Mouse (Mus musculus) adipocyte (in vitro differentiated cells): ENCODE measurements at regions not wholly inside any gene's neighbourhood (a gene's known extent, or its start where the extent isn't known, plus 50 kb on each side); places are given as distances from the start of the nearest gene placed in this dataset.
"Not testable (repeated sequence)": the region's sequence is repeated elsewhere in the genome, so short reads cannot be mapped to it uniquely, and the experiment has no call there.

Source experiments
- DNase-seq: peaks from one replicate; pipeline ENCODE4 v3.0.0-alpha.2; 2016; ENCODE audit warnings: low spot score

- no peak for DNase-seq
Observed at GRCm38 (mm10) chr15:5625367-5625766, 381.4 kb upstream of the Ptger4 start.

- peak; percentile 29 for DNase-seq
Observed at GRCm38 (mm10) chr15:5646673-5647072, 402.7 kb upstream of the Ptger4 start.

DNA sequence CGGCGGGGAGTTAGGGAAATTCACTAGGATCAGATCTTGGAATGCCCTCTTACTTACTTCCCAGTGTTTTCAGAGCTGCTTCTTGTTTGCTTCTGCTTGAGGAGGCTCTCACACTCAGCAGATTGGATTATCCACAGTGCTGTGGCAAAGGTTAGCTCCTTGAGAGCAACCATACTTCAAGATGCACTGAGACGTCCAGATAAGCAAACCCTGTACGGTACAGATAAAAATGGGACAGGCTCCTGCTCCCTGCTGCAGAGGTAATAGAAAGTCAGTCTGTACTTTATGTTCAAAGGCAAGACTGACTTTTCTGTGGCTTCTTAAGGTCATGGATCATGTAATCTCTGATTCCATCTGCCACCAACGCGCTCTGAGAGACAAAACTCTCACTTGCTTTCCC lies 414.8 kb upstream of the Ptger4 start:
- no peak for DNase-seq

DNA sequence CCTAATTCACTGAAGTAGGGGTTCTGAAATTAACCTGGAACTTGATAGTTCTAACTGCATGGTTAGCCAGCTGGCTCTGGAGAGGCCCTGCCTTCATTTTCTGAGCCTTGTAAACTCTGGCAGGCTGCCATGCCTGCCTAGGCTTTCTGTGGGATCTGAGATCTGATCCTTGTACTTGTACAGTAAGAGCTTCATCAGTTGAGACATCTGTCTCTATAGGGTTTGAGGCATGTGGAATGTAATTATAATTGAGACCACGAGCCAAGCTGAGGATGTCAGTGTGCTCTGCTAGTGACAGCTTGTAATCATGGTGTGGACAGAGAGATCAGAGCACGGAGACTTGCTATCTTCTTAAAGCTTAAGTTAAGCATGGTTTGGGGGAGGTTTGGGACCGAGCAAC lies 416.8 kb upstream of the Ptger4 start:
- peak; percentile 56 for DNase-seq

- DNase-seq = no peak
Observed at GRCm38 (mm10) chr15:5671781-5672180, 427.8 kb upstream of the Ptger4 start.

DNA sequence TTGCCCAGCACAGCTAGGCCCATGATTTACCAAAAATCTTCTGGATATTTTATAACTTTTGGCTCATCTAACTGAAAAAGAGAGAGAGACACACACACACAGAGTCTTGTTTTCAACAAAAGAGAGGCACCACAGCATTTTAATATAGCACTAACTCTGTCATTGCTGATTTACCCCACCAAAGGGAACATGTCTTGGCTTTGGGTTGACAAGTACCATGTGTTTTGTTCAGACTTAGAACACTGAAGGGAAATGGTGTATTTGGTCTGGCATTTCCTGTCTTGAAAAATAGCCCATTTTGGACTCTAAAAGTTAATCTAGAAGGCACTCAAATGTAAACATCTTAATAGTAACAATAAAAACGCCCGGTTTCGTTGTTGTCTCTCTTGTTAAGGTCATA lies 432.7 kb upstream of the Ptger4 start:
- DNase-seq = no peak

DNA sequence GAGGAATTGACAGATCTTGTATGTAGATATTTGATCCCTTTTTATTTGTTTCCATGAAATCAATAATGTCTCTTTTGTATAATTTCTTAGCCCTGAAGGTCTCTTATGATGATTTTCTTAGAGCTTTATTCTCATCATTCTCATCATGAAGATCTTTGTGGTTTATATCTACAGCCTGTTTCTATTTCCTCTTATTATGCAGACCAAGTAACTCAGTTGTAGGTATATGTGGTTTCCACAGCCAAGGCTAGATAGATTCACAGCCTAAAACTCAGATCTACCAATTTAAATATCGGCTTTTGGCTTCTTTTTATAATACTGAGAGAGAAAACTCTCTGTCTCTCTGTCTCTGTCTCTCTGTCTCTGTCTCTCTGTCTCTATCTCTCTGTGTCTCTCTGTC lies 449.8 kb upstream of the Ptger4 start:
- no peak for DNase-seq

- DNase-seq = no peak
Observed at GRCm38 (mm10) chr15:5695015-5695414, 451.0 kb upstream of the Ptger4 start.

DNA sequence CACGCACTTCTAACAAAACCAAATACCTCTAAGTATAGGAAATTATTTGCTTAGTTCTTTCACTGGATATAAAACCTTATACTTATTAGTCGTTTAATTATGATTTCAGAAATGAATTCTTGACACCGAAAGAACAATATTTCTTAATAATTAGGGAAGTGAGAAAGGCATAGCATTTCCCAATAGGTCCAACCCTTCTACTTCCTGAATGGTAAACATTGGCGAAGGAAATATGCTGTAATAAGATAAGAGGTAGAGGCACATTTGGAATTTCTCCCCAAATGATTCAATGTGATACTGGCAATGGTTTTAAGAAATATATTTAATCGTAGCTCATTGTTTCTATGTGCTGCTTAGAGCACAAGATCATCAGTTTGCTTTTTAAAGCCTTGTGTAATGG lies 464.5 kb upstream of the Ptger4 start:
- DNase-seq = no peak

DNA sequence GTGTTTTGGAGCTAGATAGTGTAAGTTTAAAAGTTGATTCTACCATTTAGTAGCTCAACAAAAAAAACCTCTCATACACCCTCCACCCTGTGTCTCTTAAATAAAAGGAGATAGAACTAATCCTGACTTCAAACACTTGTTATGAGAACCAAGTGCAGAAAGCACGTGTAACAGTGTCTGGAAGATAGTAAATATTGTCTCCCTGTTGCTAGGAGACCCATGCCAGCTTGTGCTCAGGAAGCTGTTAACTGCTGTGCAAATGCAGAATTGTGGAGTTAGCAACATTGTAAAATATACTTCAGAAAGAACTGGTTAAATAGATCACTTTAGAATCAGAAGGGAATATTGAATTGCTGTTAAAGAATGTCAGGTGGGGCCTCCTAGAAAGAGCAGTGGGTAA lies 496.7 kb upstream of the Ptger4 start:
- DNase-seq = no peak

- no peak for DNase-seq
Observed at GRCm38 (mm10) chr15:5743893-5744292, 499.9 kb upstream of the Ptger4 start.

DNA sequence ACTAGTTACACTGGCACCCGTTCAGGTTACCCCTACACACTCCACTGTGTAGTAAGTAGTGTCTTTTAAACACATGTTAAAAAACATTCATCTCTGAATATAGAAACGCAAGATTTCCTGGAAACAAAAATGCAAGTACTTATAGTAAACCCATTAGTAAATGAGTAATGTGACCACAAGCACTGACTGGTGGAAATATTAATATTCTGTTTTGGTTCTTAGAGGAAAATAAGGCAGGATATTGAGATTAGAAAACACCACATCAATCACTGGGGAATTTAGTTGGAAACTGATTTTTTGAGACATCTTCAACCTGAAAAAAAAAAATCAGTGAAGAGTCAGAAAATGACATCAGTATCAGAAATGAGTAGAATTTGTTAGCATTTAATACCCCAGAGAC lies 514.7 kb upstream of the Ptger4 start:
- DNase-seq = no peak

DNA sequence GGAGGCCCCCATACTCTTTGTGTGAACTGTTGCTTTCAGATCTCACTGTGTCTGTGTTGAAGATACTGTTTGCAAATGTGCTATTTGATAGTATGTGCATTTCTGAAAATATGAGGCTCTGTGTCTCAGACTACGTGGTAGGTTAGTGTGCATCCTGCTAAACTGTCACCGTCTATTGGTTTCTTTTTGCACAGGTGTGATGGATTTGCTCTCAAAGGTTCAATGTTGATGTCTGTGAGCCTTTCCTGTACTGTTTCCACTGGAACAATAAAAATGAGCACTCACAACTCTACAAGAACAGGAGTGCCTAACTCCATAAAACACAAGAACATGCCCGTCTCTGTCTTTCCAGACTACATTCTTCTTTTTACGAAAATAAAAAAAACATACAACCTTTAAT lies 518.2 kb upstream of the Ptger4 start:
- DNase-seq = no peak

DNA sequence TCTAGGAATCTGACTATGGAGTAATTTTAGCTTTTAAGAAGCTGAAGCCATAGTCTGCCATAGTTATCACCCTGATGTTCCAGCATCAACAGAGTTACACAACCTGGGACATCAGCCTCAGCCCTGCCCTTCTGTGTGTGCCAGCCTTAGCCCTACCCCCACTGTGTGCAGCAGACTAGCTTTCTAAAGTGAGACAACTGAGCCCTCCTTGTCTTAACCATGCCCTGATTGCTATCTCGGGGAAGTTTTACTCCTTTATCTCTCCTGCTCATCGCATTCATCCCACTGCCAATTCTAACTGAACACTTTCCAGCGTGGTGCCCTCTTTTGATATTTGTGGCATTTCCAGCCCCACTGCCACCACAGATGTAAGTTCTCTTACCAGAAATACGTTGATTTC lies 522.5 kb upstream of the Dab2 start:
- no peak for DNase-seq

- DNase-seq = no peak
Observed at GRCm38 (mm10) chr15:5799917-5800316, 499.7 kb upstream of the Dab2 start.

- DNase-seq = no peak
Observed at GRCm38 (mm10) chr15:5811154-5811732, 488.3 kb upstream of the Dab2 start.

DNA sequence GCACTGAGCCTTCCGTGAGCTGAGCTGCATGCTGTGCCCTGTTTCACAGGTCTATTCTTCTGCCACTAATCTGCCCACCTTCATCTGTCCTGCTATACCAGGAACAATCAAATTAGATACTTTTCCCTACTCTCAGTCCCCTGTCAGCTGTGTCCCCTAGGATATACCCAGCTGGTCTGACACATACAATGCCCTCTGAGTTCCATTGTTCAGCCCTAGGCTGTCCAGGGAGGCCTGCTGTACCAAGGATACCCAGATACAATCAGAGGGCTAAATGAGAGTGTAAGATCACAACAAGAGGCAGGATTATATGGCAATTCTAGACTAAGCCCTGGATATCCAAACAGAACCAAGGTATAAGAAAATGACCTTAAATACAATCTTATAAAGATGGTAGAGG lies 487.6 kb upstream of the Dab2 start:
- no peak for DNase-seq

DNA sequence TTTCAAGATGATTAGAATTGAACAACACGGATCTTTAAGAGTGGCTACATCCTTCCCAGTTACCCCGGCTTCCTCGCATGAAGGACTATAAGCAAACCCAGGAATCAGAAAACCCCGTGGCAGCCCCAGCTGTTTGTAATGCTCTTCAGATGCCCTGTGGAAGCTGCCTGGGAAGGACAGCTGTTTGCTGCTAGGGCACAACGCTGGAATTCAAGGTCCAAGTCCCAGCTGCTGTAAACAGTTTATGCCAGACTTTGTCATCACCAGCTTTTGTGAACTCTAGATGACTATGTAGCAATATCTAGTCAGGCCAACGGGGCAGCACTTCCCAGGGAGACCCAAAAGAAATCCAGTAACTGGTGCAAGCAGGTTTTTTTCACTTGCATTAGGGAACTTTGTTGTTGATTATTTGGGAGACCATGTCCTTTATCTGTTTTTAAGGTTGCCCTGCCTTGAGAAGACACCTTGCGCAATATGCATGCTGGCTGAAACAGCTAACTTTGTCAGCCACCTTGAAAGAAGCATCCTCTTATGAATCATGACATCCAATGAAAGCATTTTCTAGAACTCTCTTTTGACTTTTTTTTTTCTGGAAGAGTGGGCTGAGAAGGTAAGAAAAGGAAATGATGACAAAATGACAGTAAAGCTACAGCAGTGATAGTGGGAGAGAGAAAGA lies 481.5 kb upstream of the Dab2 start:
- DNase-seq = peak; percentile 13

- no peak for DNase-seq
Observed at GRCm38 (mm10) chr15:5839963-5840362, 459.6 kb upstream of the Dab2 start.

DNA sequence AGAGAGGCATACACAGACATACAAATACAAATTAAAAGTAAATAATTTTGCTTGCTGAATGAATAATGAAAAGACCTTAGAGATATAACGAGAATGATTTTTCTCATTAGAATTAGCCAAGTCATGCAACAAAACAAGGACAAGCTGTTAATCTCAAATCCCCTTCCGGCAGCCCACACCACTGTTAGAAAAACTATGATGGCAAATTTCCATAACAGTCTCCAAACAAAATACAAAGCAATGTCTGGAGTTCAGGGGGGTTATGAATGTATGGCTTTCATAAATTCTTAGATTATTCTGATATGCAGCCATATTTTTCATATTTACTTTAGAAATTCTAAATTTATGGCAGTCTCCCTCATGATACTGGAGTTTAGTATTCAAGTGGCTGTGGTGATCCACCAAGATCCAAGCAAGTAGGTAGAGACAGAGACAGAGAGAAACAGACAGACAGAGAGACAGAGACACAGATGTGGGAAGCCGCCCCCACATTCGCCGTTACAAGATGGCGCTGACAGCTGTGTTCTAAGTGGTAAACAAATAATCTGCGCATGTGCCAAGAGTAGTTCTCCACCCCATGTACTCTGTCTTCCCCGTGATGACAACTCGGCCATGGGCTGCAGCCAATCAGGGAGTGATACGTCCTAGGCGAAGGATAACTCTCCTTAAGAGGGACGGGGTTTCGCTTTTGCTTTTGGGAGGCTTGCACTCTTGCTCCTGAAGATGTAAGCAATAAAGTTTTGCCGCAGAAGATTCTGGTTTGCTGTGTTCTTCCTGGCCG lies 458.0 kb upstream of the Dab2 start:
- not testable (repeated sequence) for DNase-seq

- DNase-seq = no peak
Observed at GRCm38 (mm10) chr15:5846571-5846970, 453.0 kb upstream of the Dab2 start.

DNA sequence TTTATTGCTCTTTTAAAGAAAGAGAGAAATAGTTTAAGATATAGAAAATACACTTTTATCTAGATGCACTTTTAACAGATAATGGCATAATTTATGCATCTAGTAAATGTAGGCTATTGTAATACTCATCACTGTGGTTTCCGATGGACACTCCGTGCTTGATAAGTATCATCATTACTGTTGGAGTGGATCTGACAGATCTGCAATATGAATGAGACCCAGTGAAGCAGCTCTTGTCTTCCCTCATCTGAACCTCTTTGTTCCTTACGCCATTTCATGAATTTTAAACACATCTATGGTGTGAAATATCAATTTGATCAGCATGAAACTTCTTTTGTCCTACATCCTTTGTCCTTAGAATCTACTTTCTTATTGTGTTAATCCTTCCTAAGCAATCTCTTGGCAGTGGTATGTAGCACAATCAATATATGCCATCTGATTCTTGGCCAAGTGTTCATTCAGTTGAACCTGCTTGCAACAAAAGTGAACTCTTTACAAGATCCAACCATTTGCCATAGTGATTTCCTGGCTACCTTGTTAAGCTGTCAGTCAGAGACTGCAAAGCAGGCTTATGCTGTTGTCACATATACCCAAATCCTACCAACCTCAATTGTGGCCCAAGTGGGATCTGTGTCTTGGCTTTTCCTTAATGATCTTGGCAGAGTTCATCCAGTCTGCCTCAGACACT lies 452.0 kb upstream of the Dab2 start:
- DNase-seq = no peak

DNA sequence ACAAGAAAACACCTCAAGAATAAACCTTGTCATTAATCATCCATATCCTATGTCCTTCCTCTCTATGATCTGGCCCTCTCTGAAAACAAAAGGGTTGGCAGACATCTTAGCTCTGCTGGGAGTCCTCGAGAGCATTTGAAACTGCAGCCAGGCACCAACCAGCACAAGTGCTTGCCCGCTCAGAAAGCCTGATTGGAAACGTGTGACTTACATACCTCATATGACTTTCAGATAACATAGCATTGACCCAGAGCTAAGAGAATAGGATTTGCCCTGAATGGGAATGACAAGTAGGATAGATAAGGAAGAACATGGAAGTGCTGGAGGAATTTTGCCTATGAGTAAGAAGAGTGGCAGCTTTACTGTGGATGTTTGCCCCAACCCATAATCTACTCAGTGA lies 447.1 kb upstream of the Dab2 start:
- DNase-seq = no peak
